Mouse (Mus musculus) hindbrain, embryonic 10.5 days (tissue): ENCODE data around the gene Gm45140. TPM values are rescaled to one million over a fixed set of nuclear protein-coding genes. Genes with fewer than 3 reads are reported as not detected.

Experiments
- DNase-seq: peaks from one replicate; pipeline ENCODE4 v3.0.0-alpha.2; 2017; ENCODE audit warnings: low spot score
- H3K27ac ChIP-seq: fragments of 300-500 bp; sonication (generic); 2 replicates; pipeline ENCODE4 v1.5.1; 2016; ENCODE audit warnings: mild to moderate bottlenecking, moderate library complexity
- H3K27me3 ChIP-seq: fragments of 300-500 bp; sonication (generic); 2 replicates; pipeline ENCODE4 v1.6.1; 2016; ENCODE audit warnings: mild to moderate bottlenecking; ENCODE audit not compliant: poor library complexity, insufficient read depth, severe bottlenecking
- H3K36me3 ChIP-seq: fragments of 300-500 bp; sonication (generic); 2 replicates; pipeline ENCODE4 v1.6.1; 2016; ENCODE audit warnings: mild to moderate bottlenecking, moderate library complexity
- H3K4me1 ChIP-seq: fragments of 300-500 bp; sonication (generic); replicated peaks from 2 replicates; pipeline ENCODE4 v1.6.1; 2016; ENCODE audit warnings: mild to moderate bottlenecking
- H3K4me3 ChIP-seq: fragments of 300-500 bp; sonication (generic); 2 replicates; pipeline ENCODE4 v1.5.1; 2016; ENCODE audit warnings: mild to moderate bottlenecking, moderate library complexity
- H3K9me3 ChIP-seq: fragments of 300-500 bp; sonication (generic); 2 replicates; pipeline ENCODE4 v1.6.1; 2016; ENCODE audit warnings: mild to moderate bottlenecking, moderate library complexity
- WGBS: fragments of 180-500 bp; shearing (Covaris S2); methylation state at CpG from one replicate; pipeline ENCODE4 v1.1.7; 2016; 5-methylcytosine and 5-hydroxymethylcytosine counted together
- polyA plus RNA-seq: library from polyadenylated mRNA; unstranded; fragments of >200 nt; fragmentation: Nextera tagmentation; extraction: Ambion mirVana; gene quantifications from 2 replicates; pipeline ENCODE4 v1.2.1, GENCODE M21; 2016

The Gm45140 gene
- polyA plus RNA-seq: 0.77 and 1.7 TPM in 2 replicates

GRCm38 (mm10) chr6:87835695-87836094 is at the start of gene Gm45140:
Gene Gm45140, minus strand, starts transcription at chr6:87835795.
- H3K27me3 ChIP-seq: no peaks in the 10 kb centered on the region
- WGBS: 95% methylated on average over 7 of the region's 7 CpGs
- H3K9me3 ChIP-seq: no peaks in the 10 kb centered on the region
- H3K4me1 ChIP-seq: peaks cover 23% of the 10 kb centered on the region
- peaks cover 56% of the 10 kb centered on the region for H3K36me3 ChIP-seq
- DNase-seq: no peak
- H3K4me3 ChIP-seq: no peak within 1 kb of the TSS
- no peak within 1 kb of the TSS for H3K27ac ChIP-seq

GRCm38 (mm10) chr6:87882816-87883215 is 47.2 kb upstream of the Gm45140 start:
- Histone ChIP-seq H3K4me3 (no peak overlapping the region), H3K27ac (no peak overlapping the region), H3K36me3 (no peaks in the 10 kb centered on the region), H3K4me1 (peaks cover 6% of the 10 kb centered on the region; the same call in 1 of the 2 replicates), H3K9me3 (no peaks in the 10 kb centered on the region), H3K27me3 (no peaks in the 10 kb centered on the region)
- no peak for DNase-seq
- 68% methylated on average over 4 of the region's 4 CpGs for WGBS

- no peak overlapping the region for H3K4me3 ChIP-seq
- H3K36me3 ChIP-seq: no peaks in the 10 kb centered on the region
- DNase-seq: no peak
- 77% methylated on average over 3 of the region's 3 CpGs for WGBS
- H3K27ac ChIP-seq: no peak overlapping the region
- peaks cover under 1% of the 10 kb centered on the region; the same call in 1 of the 2 replicates for H3K4me1 ChIP-seq
- no peaks in the 10 kb centered on the region for H3K9me3 ChIP-seq
- no peaks in the 10 kb centered on the region for H3K27me3 ChIP-seq
Measured at GRCm38 (mm10) chr6:87882221-87882620, 46.6 kb upstream of the Gm45140 start.

GRCm38 (mm10) chr6:87879628-87880027 is 44.0 kb upstream of the Gm45140 start:
- Histone ChIP-seq H3K4me3 (no peak overlapping the region), H3K27ac (no peak overlapping the region), H3K4me1 (no peaks in the 10 kb centered on the region), H3K27me3 (no peaks in the 10 kb centered on the region), H3K9me3 (no peaks in the 10 kb centered on the region), H3K36me3 (no peaks in the 10 kb centered on the region)
- 80% methylated on average over 3 of the region's 3 CpGs for WGBS
- DNase-seq: no peak

GRCm38 (mm10) chr6:87879010-87879409 is 43.4 kb upstream of the Gm45140 start:
- Histone ChIP-seq H3K9me3 (no peaks in the 10 kb centered on the region), H3K27me3 (no peaks in the 10 kb centered on the region), H3K4me3 (no peak overlapping the region), H3K27ac (no peak overlapping the region), H3K36me3 (no peaks in the 10 kb centered on the region), H3K4me1 (no peaks in the 10 kb centered on the region)
- DNase-seq: no peak
- 58% methylated on average over 4 of the region's 4 CpGs for whole genome bisulfite sequencing

GRCm38 (mm10) chr6:87876068-87876643 is 40.6 kb upstream of the Gm45140 start:
- H3K27ac ChIP-seq: no peak overlapping the region
- no peaks in the 10 kb centered on the region for H3K36me3 ChIP-seq
- H3K27me3 ChIP-seq: no peaks in the 10 kb centered on the region
- WGBS: 80% methylated on average over 13 of the region's 13 CpGs
- no peaks in the 10 kb centered on the region; the same call in 1 of the 2 replicates for H3K4me1 ChIP-seq
- no peaks in the 10 kb centered on the region for H3K9me3 ChIP-seq
- DNase-seq: no peak
- no peak overlapping the region for H3K4me3 ChIP-seq

GRCm38 (mm10) chr6:87875562-87875961 is 40.0 kb upstream of the Gm45140 start:
- H3K4me1 ChIP-seq: no peaks in the 10 kb centered on the region; the same call in 1 of the 2 replicates

GRCm38 (mm10) chr6:87875083-87875482 is 39.5 kb upstream of the Gm45140 start:
- H3K27ac ChIP-seq: no peak overlapping the region
- no peaks in the 10 kb centered on the region; the same call in 1 of the 2 replicates for H3K4me1 ChIP-seq
- no peak for DNase-seq
- H3K27me3 ChIP-seq: no peaks in the 10 kb centered on the region
- no peaks in the 10 kb centered on the region for H3K36me3 ChIP-seq
- H3K9me3 ChIP-seq: no peaks in the 10 kb centered on the region
- H3K4me3 ChIP-seq: no peak overlapping the region
- 88% methylated on average over 1 of the region's 1 CpGs for WGBS

More at GRCm38 (mm10) chr6:87875562-87875961, 40.0 kb upstream of the Gm45140 start:
- no peak overlapping the region for H3K27ac ChIP-seq
- H3K9me3 ChIP-seq: no peaks in the 10 kb centered on the region
- 94% methylated on average over 7 of the region's 7 CpGs for WGBS
- no peaks in the 10 kb centered on the region for H3K27me3 ChIP-seq
- H3K36me3 ChIP-seq: no peaks in the 10 kb centered on the region
- no peak overlapping the region for H3K4me3 ChIP-seq
- DNase-seq: no peak

- Histone ChIP-seq H3K27me3 (no peaks in the 10 kb centered on the region), H3K9me3 (no peaks in the 10 kb centered on the region), H3K27ac (no peak overlapping the region), H3K4me3 (no peak overlapping the region), H3K36me3 (no peaks in the 10 kb centered on the region), H3K4me1 (no peaks in the 10 kb centered on the region; the same call in 1 of the 2 replicates)
- WGBS: 95% methylated on average over 2 of the region's 2 CpGs
- DNase-seq: no peak
Measured at GRCm38 (mm10) chr6:87873963-87874362, 38.4 kb upstream of the Gm45140 start.

- no peak for DNase-seq
- no peaks in the 10 kb centered on the region for H3K27me3 ChIP-seq
- no peaks in the 10 kb centered on the region; the same call in 1 of the 2 replicates for H3K4me1 ChIP-seq
- no peaks in the 10 kb centered on the region for H3K9me3 ChIP-seq
- H3K36me3 ChIP-seq: no peaks in the 10 kb centered on the region
- no peak overlapping the region for H3K4me3 ChIP-seq
- no peak overlapping the region for H3K27ac ChIP-seq
- 50% methylated on average over 1 of the region's 1 CpGs for WGBS
Measured at GRCm38 (mm10) chr6:87873104-87873503, 37.5 kb upstream of the Gm45140 start.

GRCm38 (mm10) chr6:87871240-87871639 is 35.6 kb upstream of the Gm45140 start:
- Histone ChIP-seq H3K4me1 (no peaks in the 10 kb centered on the region; the same call in 1 of the 2 replicates), H3K27me3 (no peaks in the 10 kb centered on the region), H3K9me3 (no peaks in the 10 kb centered on the region), H3K27ac (no peak overlapping the region), H3K4me3 (no peak overlapping the region), H3K36me3 (no peaks in the 10 kb centered on the region)
- no peak for DNase-seq
- 86% methylated on average over 7 of the region's 7 CpGs for WGBS

GRCm38 (mm10) chr6:87870440-87870839 is 34.8 kb upstream of the Gm45140 start:
- no peak overlapping the region for H3K4me3 ChIP-seq
- WGBS: 73% methylated on average over 1 of the region's 1 CpGs
- no peaks in the 10 kb centered on the region; the same call in 1 of the 2 replicates for H3K4me1 ChIP-seq
- DNase-seq: no peak
- no peaks in the 10 kb centered on the region for H3K36me3 ChIP-seq
- no peaks in the 10 kb centered on the region for H3K27me3 ChIP-seq
- H3K9me3 ChIP-seq: no peaks in the 10 kb centered on the region
- no peak overlapping the region for H3K27ac ChIP-seq

GRCm38 (mm10) chr6:87868871-87869506 is 33.4 kb upstream of the Gm45140 start:
- Histone ChIP-seq H3K4me1 (no peaks in the 10 kb centered on the region; the same call in 1 of the 2 replicates), H3K27ac (no peak overlapping the region), H3K36me3 (no peaks in the 10 kb centered on the region), H3K27me3 (no peaks in the 10 kb centered on the region), H3K9me3 (no peaks in the 10 kb centered on the region), H3K4me3 (no peak overlapping the region)
- no peak for DNase-seq
- WGBS: 79% methylated on average over 9 of the region's 9 CpGs
